Mouse (Mus musculus) cortical plate, adult 2 months (tissue): ENCODE measurements around the gene Mettl21e.

Experiments
- CTCF ChIP-seq: fragments of 200-500 bp; IDR thresholded peaks from 2 replicates; pipeline ENCODE4 v1.5.1; 2011; ENCODE audit warnings: mild to moderate bottlenecking, control low read depth, low read length; ENCODE audit not compliant: insufficient read depth; ENCODE audit errors: extremely low read depth
- POLR2A ChIP-seq: fragments of 200-500 bp; IDR thresholded peaks from 2 replicates; pipeline ENCODE4 v1.6.1; 2011; ENCODE audit warnings: mild to moderate bottlenecking, low read length, control low read depth; ENCODE audit not compliant: insufficient read depth; ENCODE audit errors: extremely low read depth

DNA sequence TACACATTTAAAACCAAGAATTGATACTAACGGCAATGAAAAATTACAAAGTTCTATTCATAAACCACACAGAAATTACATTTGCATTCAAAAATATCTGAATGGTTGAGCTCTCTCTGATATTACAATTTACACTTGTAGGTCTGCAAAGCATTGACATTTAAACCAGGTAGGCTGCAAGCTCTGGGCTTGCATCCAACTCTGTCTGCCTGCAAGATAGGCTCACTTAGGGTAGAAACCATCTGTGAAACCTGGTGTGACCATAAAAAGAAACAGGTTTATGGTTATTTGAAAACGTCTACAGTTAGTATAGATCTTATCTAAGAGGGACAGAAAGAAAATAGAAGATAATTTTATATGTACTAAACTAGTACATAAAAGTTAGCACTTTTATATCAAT, 1.6 kb downstream of the Mettl21e start:
- no peak for TF ChIP-seq POLR2A
- no peak for TF ChIP-seq CTCF
